Comparison of ENCODE assay signal across 9 mouse cellular contexts in genomic region chr3:31790342-31790970, GRCm38 (mm10).
DNase-seq lines count a peak whose midpoint lies in the region; ATAC-seq and TF ChIP-seq lines count a peak whose summit lies in the region.
"Had no signal": no experiment of that assay in that cellular context is flagged by ENCODE, and none has a peak within 500 bp of the region (broad histone marks: within the 10 kb centered on the region; RNA-seq: fewer than 3 reads in every experiment).

No protein-coding gene starts in this region.

- no peak for TF ChIP-seq EP300 in lung, postnatal 0 days (IDR thresholded peaks at IDR 0.05)

- no peaks in the 10 kb centered on the region for H3K9me3 ChIP-seq in kidney, embryonic 16.5 days (ENCODE audit: low read length)
- no peaks in the 10 kb centered on the region for H3K9me3 ChIP-seq in forebrain, embryonic 10.5 days
- H3K9me3 ChIP-seq in kidney, embryonic 14.5 days (ENCODE audit: control insufficient read depth, low read length) = no peaks in the 10 kb centered on the region
- H3K9me3 ChIP-seq in lung, postnatal 0 days (ENCODE audit: low read length) = no peaks in the 10 kb centered on the region
- H3K9me3 ChIP-seq: liver, embryonic 13.5 days had no signal

- H3K4me3 ChIP-seq in kidney, embryonic 16.5 days (ENCODE audit: low read length) = no peak overlapping the region
- no peak overlapping the region for H3K4me3 ChIP-seq in forebrain, embryonic 10.5 days
- H3K4me3 ChIP-seq in kidney, embryonic 14.5 days (ENCODE audit: low read length) = no peak overlapping the region
- no peak overlapping the region for H3K4me3 ChIP-seq in lung, postnatal 0 days (ENCODE audit: low read depth, low read length)
- H3K4me3 ChIP-seq: liver, embryonic 13.5 days had no signal

- no peak for ATAC-seq in kidney, embryonic 16.5 days (ENCODE audit: low FRiP score, low TSS enrichment)
- ATAC-seq in kidney, embryonic 14.5 days (ENCODE audit: low FRiP score, low TSS enrichment) = peak; percentile 43; the same call in 1 of the 2 replicates
- no peak for ATAC-seq in lung, postnatal 0 days

- no peak overlapping the region for H3K4me2 ChIP-seq in kidney, embryonic 16.5 days (replicated peaks; ENCODE audit: low read depth, low read length)
- H3K4me2 ChIP-seq in kidney, embryonic 14.5 days (replicated peaks; ENCODE audit: low read depth, low read length) = no peak overlapping the region
- H3K4me2 ChIP-seq in lung, postnatal 0 days (replicated peaks; ENCODE audit: low read depth, low read length) = no peak overlapping the region
- H3K4me2 ChIP-seq: liver, embryonic 13.5 days had no signal

- 26% methylated on average over 4 of the region's 4 CpGs for WGBS in kidney, embryonic 16.5 days
- 38% methylated on average over 4 of the region's 4 CpGs for WGBS in forebrain, embryonic 10.5 days
- WGBS in kidney, embryonic 14.5 days = 22% methylated on average over 4 of the region's 4 CpGs
- 23% methylated on average over 4 of the region's 4 CpGs for WGBS in lung, postnatal 0 days

- peak; percentile 64 for TF ChIP-seq CTCF in lung, postnatal 0 days (IDR thresholded peaks at IDR 0.05)

- H3K36me3 ChIP-seq in kidney, embryonic 16.5 days (ENCODE audit: insufficient read depth, low read length) = no peaks in the 10 kb centered on the region
- no peaks in the 10 kb centered on the region for H3K36me3 ChIP-seq in forebrain, embryonic 10.5 days (replicated peaks)
- H3K36me3 ChIP-seq in kidney, embryonic 14.5 days (ENCODE audit: control insufficient read depth, insufficient read depth, low read length) = no peaks in the 10 kb centered on the region
- H3K36me3 ChIP-seq in lung, postnatal 0 days (ENCODE audit: insufficient read depth, low read length) = no peaks in the 10 kb centered on the region
- H3K36me3 ChIP-seq: liver, embryonic 13.5 days had no signal

- H3K9ac ChIP-seq in kidney, embryonic 16.5 days (replicated peaks; ENCODE audit: low read length) = no peak overlapping the region
- no peak overlapping the region for H3K9ac ChIP-seq in kidney, embryonic 14.5 days (ENCODE audit: low read depth, low read length)
- H3K9ac ChIP-seq in lung, postnatal 0 days (replicated peaks; ENCODE audit: low read depth) = no peak overlapping the region
- H3K9ac ChIP-seq: liver, embryonic 13.5 days had no signal

- no peaks in the 10 kb centered on the region for H3K4me1 ChIP-seq in kidney, embryonic 16.5 days (ENCODE audit: insufficient read depth, low read length)
- H3K4me1 ChIP-seq in forebrain, embryonic 10.5 days = no peaks in the 10 kb centered on the region
- H3K4me1 ChIP-seq in kidney, embryonic 14.5 days (ENCODE audit: control insufficient read depth, insufficient read depth, low read length) = no peaks in the 10 kb centered on the region
- no peaks in the 10 kb centered on the region for H3K4me1 ChIP-seq in lung, postnatal 0 days (ENCODE audit: insufficient read depth, low read depth, low read length)
- H3K4me1 ChIP-seq: liver, embryonic 13.5 days had no signal

- H3K27ac ChIP-seq in kidney, embryonic 16.5 days (ENCODE audit: low read length) = no peak overlapping the region
- no peak overlapping the region for H3K27ac ChIP-seq in forebrain, embryonic 10.5 days
- no peak overlapping the region for H3K27ac ChIP-seq in kidney, embryonic 14.5 days (ENCODE audit: low read depth, low read length)
- H3K27ac ChIP-seq in lung, postnatal 0 days (ENCODE audit: low read length) = no peak overlapping the region
- H3K27ac ChIP-seq: liver, embryonic 13.5 days had no signal

- DNase-seq in kidney, adult 11 months = peak; percentile 2
- DNase-seq in adrenal gland, postnatal 10 days = peak; percentile 41
- peak; percentile 23 for DNase-seq in forebrain, embryonic 10.5 days (ENCODE audit: extremely low spot score, low spot score)
- peak; percentile 54 for DNase-seq in lung, postnatal 0 days (ENCODE audit: low spot score)
- peak; percentile 9 for DNase-seq in right cerebral cortex, postnatal 14 days
- DNase-seq in gastrocnemius, postnatal 36 days = no peak
- DNase-seq: liver, embryonic 13.5 days had no signal

- H3K27me3 ChIP-seq in kidney, embryonic 16.5 days (ENCODE audit: insufficient read depth, low read length) = no peaks in the 10 kb centered on the region
- no peaks in the 10 kb centered on the region for H3K27me3 ChIP-seq in forebrain, embryonic 10.5 days (ENCODE audit: poor library complexity, severe bottlenecking)
- H3K27me3 ChIP-seq in kidney, embryonic 14.5 days (ENCODE audit: control insufficient read depth, insufficient read depth, low read length) = no peaks in the 10 kb centered on the region
- no peaks in the 10 kb centered on the region for H3K27me3 ChIP-seq in lung, postnatal 0 days (replicated peaks; ENCODE audit: insufficient read depth, low read length)
- H3K27me3 ChIP-seq: liver, embryonic 13.5 days had no signal

- intact Hi-C loops in gastrocnemius, postnatal 36 days (cut with DNase I) = loop anchor here (5.0 kb wide), 2 partner anchors 397 to 907 kb away; no protein-coding TSS in a partner anchor

Comparison
In these comparisons a context has a peak if more than half of its experiments do, and no peak if none do; other contexts are left out.
1. DNase-seq: peak in kidney, adult 11 months (single experiment), adrenal gland, postnatal 10 days (single experiment), forebrain, embryonic 10.5 days (single experiment), lung, postnatal 0 days (single experiment) and right cerebral cortex, postnatal 14 days (single experiment); none in gastrocnemius, postnatal 36 days (0 of 2).